ENCODE assay signal across 8 mouse cellular contexts in genomic region chr17:88530236-88530619, GRCm38 (mm10). TPM values are rescaled to one million over a fixed set of nuclear protein-coding genes. Genes with fewer than 3 reads are reported as not detected.
DNase-seq lines count a peak whose midpoint lies in the region; ATAC-seq and TF ChIP-seq lines count a peak whose summit lies in the region.

No protein-coding gene starts in this region.

- peak overlapping the region; percentile 54 for H3K27ac ChIP-seq in cerebellum, adult 2 months (ENCODE audit: insufficient read depth, low read length)
- H3K27ac ChIP-seq in testis, adult 2 months (ENCODE audit: control insufficient read depth, insufficient read depth, low read depth, low read length): no peak overlapping the region
- H3K27ac ChIP-seq in intestine, embryonic 15.5 days: peak overlapping the region; percentile 79
- H3K27ac ChIP-seq in neural tube, embryonic 13.5 days (replicated peaks): peak overlapping the region; percentile 97

- 3% methylated on average over 14 of the region's 14 CpGs for WGBS in cerebellum, adult 2 months
- WGBS in intestine, embryonic 15.5 days: 1% methylated on average over 14 of the region's 14 CpGs
- under 1% methylated on average over 14 of the region's 14 CpGs for WGBS in neural tube, embryonic 13.5 days

- peak overlapping the region; percentile 81 for H3K4me2 ChIP-seq in intestine, embryonic 15.5 days (replicated peaks)
- H3K4me2 ChIP-seq in neural tube, embryonic 13.5 days: peak overlapping the region; percentile 81

- peak; percentile 85 for ATAC-seq in intestine, embryonic 15.5 days
- peak; percentile 86 for ATAC-seq in neural tube, embryonic 13.5 days (ENCODE audit: low read depth)

- no peaks in the 10 kb centered on the region for H3K36me3 ChIP-seq in testis, adult 2 months (ENCODE audit: control insufficient read depth, insufficient read depth, low read length)
- no peaks in the 10 kb centered on the region for H3K36me3 ChIP-seq in intestine, embryonic 15.5 days
- H3K36me3 ChIP-seq in neural tube, embryonic 13.5 days: no peaks in the 10 kb centered on the region

- TF ChIP-seq CTCF in cerebellum, adult 2 months (IDR thresholded peaks at IDR 0.05; ENCODE audit: borderline replicate concordance, insufficient read depth, low read depth, low read length): no peak
- TF ChIP-seq CTCF in testis, adult 2 months (IDR thresholded peaks at IDR 0.05; ENCODE audit: control insufficient read depth, insufficient read depth, insufficient replicate concordance, low read depth, low read length): no peak

- H3K4me3 ChIP-seq in cerebellum, adult 2 months (replicated peaks; ENCODE audit: insufficient read depth, low read depth, low read length): peak overlapping the region; percentile 81
- H3K4me3 ChIP-seq in testis, adult 2 months (ENCODE audit: control insufficient read depth, low read depth, low read length): peak overlapping the region; percentile 83
- peak overlapping the region; percentile 68 for H3K4me3 ChIP-seq in intestine, embryonic 15.5 days (replicated peaks)
- peak overlapping the region; percentile 71 for H3K4me3 ChIP-seq in neural tube, embryonic 13.5 days

- H3K9ac ChIP-seq in intestine, embryonic 15.5 days: peak overlapping the region; percentile 77
- H3K9ac ChIP-seq in neural tube, embryonic 13.5 days: peak overlapping the region; percentile 83

- no peaks in the 10 kb centered on the region for H3K27me3 ChIP-seq in cerebellum, adult 2 months (ENCODE audit: control insufficient read depth, insufficient read depth, low read length)
- H3K27me3 ChIP-seq in testis, adult 2 months (ENCODE audit: control insufficient read depth, insufficient read depth, low read length): no peaks in the 10 kb centered on the region
- no peaks in the 10 kb centered on the region for H3K27me3 ChIP-seq in intestine, embryonic 15.5 days (replicated peaks)
- H3K27me3 ChIP-seq in neural tube, embryonic 13.5 days: no peaks in the 10 kb centered on the region

- TF ChIP-seq POLR2A in cerebellum, adult 2 months (IDR thresholded peaks at IDR 0.05; ENCODE audit: borderline replicate concordance, insufficient read depth, low read length): no peak
- no peak for TF ChIP-seq POLR2A in testis, adult 2 months (IDR thresholded peaks at IDR 0.05; ENCODE audit: control insufficient read depth, low read depth, low read length)

- no peaks in the 10 kb centered on the region for H3K9me3 ChIP-seq in intestine, embryonic 15.5 days
- no peaks in the 10 kb centered on the region for H3K9me3 ChIP-seq in neural tube, embryonic 13.5 days

- H3K4me1 ChIP-seq in cerebellum, adult 2 months (ENCODE audit: control insufficient read depth, insufficient read depth, low read length): peaks cover 10% of the 10 kb centered on the region
- H3K4me1 ChIP-seq in testis, adult 2 months (ENCODE audit: control insufficient read depth, insufficient read depth, low read length): peaks cover 4% of the 10 kb centered on the region; the same call in 1 of the 2 replicates
- 0 out of 2 replicates have a peak, but pooled peaks cover 8% of the 10 kb centered on the region for H3K4me1 ChIP-seq in intestine, embryonic 15.5 days (replicated peaks)
- H3K4me1 ChIP-seq in neural tube, embryonic 13.5 days (replicated peaks): peaks cover 17% of the 10 kb centered on the region

- no peak for DNase-seq in cerebellum, adult 2 months
- DNase-seq in cerebellum, postnatal 36 days: no peak
- no peak for DNase-seq in testis, postnatal 14 days (ENCODE audit: low spot score)
- no peak for DNase-seq in urinary bladder, postnatal 10 days (ENCODE audit: low spot score)
- no peak for DNase-seq in cerebellum, adult 9-10 months

RNA-seq across cellular contexts. Expression of gene Ppp1r21, which starts 0.3 kb away (rescaled TPM):
- polyA plus RNA-seq in cerebellum, adult 2 months (2012; rRNA removed): 78.9 and 84.8 TPM in 2 replicates
- 9.2 and 9.4 TPM in 2 replicates for polyA plus RNA-seq in testis, adult 2 months (2012; rRNA removed)
- 21.4 and 22.4 TPM in 2 replicates for polyA plus RNA-seq in intestine, embryonic 15.5 days (2015; fragmentation: Nextera tagmentation; extraction: Ambion mirVana)
- 40.0 and 42.8 TPM in 2 replicates for polyA plus RNA-seq in neural tube, embryonic 13.5 days (2015; fragmentation: Nextera tagmentation; extraction: Ambion mirVana)
